In genomic region chr8:8700821-8701220, GRCm38 (mm10) we compare ENCODE assay signal across 24 mouse cellular contexts. TPM values are rescaled to one million over a fixed set of nuclear protein-coding genes. Genes with fewer than 3 reads are reported as not detected.
DNase-seq lines count a peak whose midpoint lies in the region; ATAC-seq and TF ChIP-seq lines count a peak whose summit lies in the region.
"Had no signal": no experiment of that assay in that cellular context is flagged by ENCODE, and none has a peak within 500 bp of the region (broad histone marks: within the 10 kb centered on the region; RNA-seq: fewer than 3 reads in every experiment).

No protein-coding gene starts in this region.

- DNase-seq in midbrain, embryonic 11.5 days (ENCODE audit: low spot score, missing footprints): no peak
- DNase-seq in ES-E14 (ENCODE audit: low read depth, low spot score) (no peak), ZHBTc4 (ENCODE audit: low read depth, low spot score) (peak; percentile 76)
- no peak for DNase-seq in liver, embryonic 11.5 days (ENCODE audit: low spot score)
- DNase-seq in thymus, postnatal 14 days: no peak
- DNase-seq: adrenal gland, adult 2 months; adrenal gland, postnatal 10 days; adrenal gland, postnatal 25 days; B cell, adult 2 months; cerebellum, adult 11 months; cerebellum, adult 18-20 months; cerebellum, adult 8-10 months; cerebellum, adult 9-11 months; cerebellum, postnatal 14 days had no signal

- no peak overlapping the region for H3K4me3 ChIP-seq in midbrain, embryonic 13.5 days (replicated peaks)
- H3K4me3 ChIP-seq in midbrain, embryonic 11.5 days (ENCODE audit: low read depth, low read length): no peak overlapping the region
- no peak overlapping the region for H3K4me3 ChIP-seq in ES-E14 (ENCODE audit: insufficient read depth in 1 of 2, low read depth in 1 of 2, low read length in 2 of 2, poor library complexity in 1 of 2, severe bottlenecking in 1 of 2)
- H3K4me3 ChIP-seq in liver, embryonic 11.5 days (ENCODE audit: low read depth, low read length): no peak overlapping the region
- H3K4me3 ChIP-seq: embryonic facial prominence, embryonic 13.5 days; embryonic facial prominence, embryonic 15.5 days; erythroblast, embryonic 14.5 days; forebrain, embryonic 10.5 days; forebrain, embryonic 12.5 days had no signal

- no peaks in the 10 kb centered on the region for H3K9me3 ChIP-seq in midbrain, embryonic 13.5 days
- H3K9me3 ChIP-seq in midbrain, embryonic 11.5 days (ENCODE audit: control insufficient read depth, low read length): no peaks in the 10 kb centered on the region
- H3K9me3 ChIP-seq in ES-E14 (ENCODE audit: control insufficient read depth, insufficient read depth, low read depth, low read length): no peaks in the 10 kb centered on the region
- no peaks in the 10 kb centered on the region for H3K9me3 ChIP-seq in liver, embryonic 11.5 days (ENCODE audit: control insufficient read depth, low read length)
- H3K9me3 ChIP-seq: embryonic facial prominence, embryonic 13.5 days; embryonic facial prominence, embryonic 15.5 days; forebrain, embryonic 10.5 days; forebrain, embryonic 12.5 days had no signal

- in situ Hi-C loops in ES-E14 (cut with MboI; ENCODE audit: low sequenced_read_pairs in 2 of 2, unreplicated experiment in 2 of 2): no loop called here

- 89% methylated on average over 10 of the region's 10 CpGs for WGBS in midbrain, embryonic 13.5 days
- WGBS in midbrain, embryonic 11.5 days: 95% methylated on average over 10 of the region's 10 CpGs
- 89% methylated on average over 10 of the region's 10 CpGs for WGBS in liver, embryonic 11.5 days

- no peaks in the 10 kb centered on the region for H3K4me1 ChIP-seq in midbrain, embryonic 13.5 days (replicated peaks)
- no peaks in the 10 kb centered on the region for H3K4me1 ChIP-seq in midbrain, embryonic 11.5 days (ENCODE audit: control insufficient read depth, insufficient read depth, low read length)
- H3K4me1 ChIP-seq in ES-E14 (ENCODE audit: control insufficient read depth in 2 of 2, insufficient read depth in 2 of 2, low read length in 2 of 2, poor library complexity in 1 of 2): peaks cover 0 to 5% of the 10 kb centered on the region in 2 experiments; a peak in 1 of 4 replicates
- H3K4me1 ChIP-seq in liver, embryonic 11.5 days (replicated peaks; ENCODE audit: control insufficient read depth, insufficient read depth, low read length): no peaks in the 10 kb centered on the region
- H3K4me1 ChIP-seq: embryonic facial prominence, embryonic 13.5 days; embryonic facial prominence, embryonic 15.5 days; forebrain, embryonic 10.5 days; forebrain, embryonic 12.5 days had no signal

- 0 out of 2 replicates have a peak, but pooled peaks have one; percentile 30 for ATAC-seq in midbrain, embryonic 13.5 days
- no peak for ATAC-seq in midbrain, embryonic 11.5 days (ENCODE audit: low FRiP score)
- no peak for ATAC-seq in liver, embryonic 11.5 days (replicated peaks; ENCODE audit: low FRiP score)
- ATAC-seq: CD4-positive, CD25-positive, alpha-beta regulatory T cell, adult 4 months; forebrain, embryonic 14.5 days; forebrain, embryonic 16.5 days had no signal

- H3K9ac ChIP-seq in midbrain, embryonic 13.5 days (replicated peaks): no peak overlapping the region
- H3K9ac ChIP-seq in midbrain, embryonic 11.5 days (ENCODE audit: low read length): no peak overlapping the region
- H3K9ac ChIP-seq in ES-E14 (ENCODE audit: insufficient read depth, low read depth, low read length, poor library complexity, severe bottlenecking): peak overlapping the region; percentile 50; the same call in 1 of the 2 replicates
- no peak overlapping the region for H3K9ac ChIP-seq in liver, embryonic 11.5 days (ENCODE audit: low read depth, low read length)
- H3K9ac ChIP-seq: embryonic facial prominence, embryonic 13.5 days; embryonic facial prominence, embryonic 15.5 days; forebrain, embryonic 12.5 days had no signal

- H3K27ac ChIP-seq in midbrain, embryonic 13.5 days: no peak overlapping the region
- no peak overlapping the region for H3K27ac ChIP-seq in midbrain, embryonic 11.5 days (ENCODE audit: low read depth, low read length)
- peak overlapping the region; percentile 50; the same call in 1 of the 2 replicates for H3K27ac ChIP-seq in ES-E14 (ENCODE audit: insufficient read depth, low read depth, low read length, poor library complexity, severe bottlenecking)
- no peak overlapping the region for H3K27ac ChIP-seq in liver, embryonic 11.5 days (ENCODE audit: low read depth, low read length)
- H3K27ac ChIP-seq: embryonic facial prominence, embryonic 13.5 days; embryonic facial prominence, embryonic 15.5 days; forebrain, embryonic 10.5 days; forebrain, embryonic 12.5 days had no signal

- no peak overlapping the region for H3K4me2 ChIP-seq in midbrain, embryonic 13.5 days (replicated peaks)
- no peak overlapping the region for H3K4me2 ChIP-seq in midbrain, embryonic 11.5 days
- no peak overlapping the region for H3K4me2 ChIP-seq in liver, embryonic 11.5 days
- H3K4me2 ChIP-seq: embryonic facial prominence, embryonic 13.5 days; embryonic facial prominence, embryonic 15.5 days; forebrain, embryonic 12.5 days had no signal

- no peaks in the 10 kb centered on the region for H3K36me3 ChIP-seq in midbrain, embryonic 13.5 days
- no peaks in the 10 kb centered on the region for H3K36me3 ChIP-seq in midbrain, embryonic 11.5 days (ENCODE audit: control insufficient read depth, insufficient read depth, low read length)
- no peaks in the 10 kb centered on the region for H3K36me3 ChIP-seq in ES-E14 (ENCODE audit: control insufficient read depth, insufficient read depth, low read length, poor library complexity, severe bottlenecking)
- H3K36me3 ChIP-seq in liver, embryonic 11.5 days (ENCODE audit: control insufficient read depth, insufficient read depth, low read length): no peaks in the 10 kb centered on the region
- H3K36me3 ChIP-seq: embryonic facial prominence, embryonic 13.5 days; embryonic facial prominence, embryonic 15.5 days; forebrain, embryonic 10.5 days; forebrain, embryonic 12.5 days had no signal

- H3K27me3 ChIP-seq in midbrain, embryonic 13.5 days: no peaks in the 10 kb centered on the region
- H3K27me3 ChIP-seq in midbrain, embryonic 11.5 days (ENCODE audit: control insufficient read depth, insufficient read depth, low read length): no peaks in the 10 kb centered on the region
- no peaks in the 10 kb centered on the region for H3K27me3 ChIP-seq in liver, embryonic 11.5 days (replicated peaks; ENCODE audit: control insufficient read depth, insufficient read depth, low read length)
- H3K27me3 ChIP-seq: CH12.LX; embryonic facial prominence, embryonic 13.5 days; embryonic facial prominence, embryonic 15.5 days; forebrain, embryonic 12.5 days had no signal

TF ChIP-seq in ES-E14, 5 proteins besides CTCF, POLR2A, EP300 and RAD21:
- no peak for TF ChIP-seq CHD2 (IDR thresholded peaks at IDR 0.05; ENCODE audit: low read depth, low read length)
- no peak for TF ChIP-seq ZC3H11A (IDR thresholded peaks at IDR 0.05; ENCODE audit: borderline replicate concordance, low read depth, low read length)
- no peak for TF ChIP-seq ZNF384 (IDR thresholded peaks at IDR 0.05; ENCODE audit: low read depth, low read length)
- TF ChIP-seq HCFC1 (IDR thresholded peaks at IDR 0.05; ENCODE audit: borderline replicate concordance, insufficient read depth, low read length): no peak

RNA-seq across cellular contexts. Expression of gene Arglu1, which starts 10.5 kb away (rescaled TPM):
- polyA plus RNA-seq in midbrain, embryonic 13.5 days (2015; fragmentation: Nextera tagmentation; extraction: Ambion mirVana): 191 and 193 TPM in 2 replicates
- 158 TPM in 2 replicates for polyA plus RNA-seq in midbrain, embryonic 11.5 days (2014; fragmentation: Nextera tagmentation; extraction: Ambion mirVana)
- 74.4 and 75.9 TPM in 2 replicates for total RNA-seq in ES-E14 (2012; rRNA removed)
- polyA plus RNA-seq in liver, embryonic 11.5 days (2014; fragmentation: Nextera tagmentation; extraction: Ambion mirVana): 87.2 and 88.2 TPM in 2 replicates

RNA-seq across cellular contexts. Expression of gene Efnb2, which starts 39.8 kb away (rescaled TPM):
- polyA plus RNA-seq in midbrain, embryonic 13.5 days (2015; fragmentation: Nextera tagmentation; extraction: Ambion mirVana): 12.7 and 16.2 TPM in 2 replicates
- 15.5 and 18.3 TPM in 2 replicates for polyA plus RNA-seq in midbrain, embryonic 11.5 days (2014; fragmentation: Nextera tagmentation; extraction: Ambion mirVana)
- total RNA-seq in ES-E14 (2012; rRNA removed): 30.6 and 33.4 TPM in 2 replicates
- 7.6 and 8.0 TPM in 2 replicates for polyA plus RNA-seq in liver, embryonic 11.5 days (2014; fragmentation: Nextera tagmentation; extraction: Ambion mirVana)
